8 mouse cellular contexts compared by ENCODE assay signal in the genomic region with DNA sequence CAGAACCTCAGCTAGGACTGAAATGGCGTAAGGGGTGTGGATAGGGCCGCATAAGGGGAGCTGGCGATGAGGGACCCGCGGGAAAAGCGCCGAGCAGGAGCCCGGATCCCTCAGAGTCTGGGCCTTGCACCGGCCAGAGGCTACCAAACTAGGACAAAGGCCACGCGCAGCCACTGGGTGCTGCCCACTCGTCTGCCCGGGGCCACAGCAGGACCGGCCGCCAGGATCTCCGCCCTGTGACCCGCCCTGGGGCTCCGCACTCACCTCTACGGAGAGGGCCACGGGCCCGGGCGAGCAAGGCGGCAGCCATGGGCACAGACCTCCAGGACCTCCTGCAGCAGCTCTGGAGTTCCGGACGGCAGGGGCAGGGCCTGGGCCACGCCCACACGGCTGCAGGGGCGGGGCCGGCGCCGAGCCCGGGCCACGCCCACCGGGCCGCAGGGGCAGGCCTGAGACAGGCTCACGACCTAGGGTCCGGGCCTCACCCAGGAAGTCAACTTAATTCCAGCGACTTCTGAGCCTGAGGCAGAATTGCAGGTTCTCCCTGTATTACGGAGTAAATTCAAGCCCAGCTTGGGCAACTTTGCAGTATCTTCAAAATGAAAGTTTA. TPM values are rescaled to one million over a fixed set of nuclear protein-coding genes. Genes with fewer than 3 reads are reported as not detected.
DNase-seq lines count a peak whose midpoint lies in the region; ATAC-seq and TF ChIP-seq lines count a peak whose summit lies in the region.

A gene (minus strand): TSS at position 386 of the 610 bp plus-strand sequence.

- H3K36me3 ChIP-seq in hindbrain, embryonic 11.5 days (ENCODE audit: control insufficient read depth, insufficient read depth, low read length) = no peaks in the 10 kb centered on the region; the same call in 1 of the 2 replicates
- H3K36me3 ChIP-seq in macrophage (ENCODE audit: inconsistent target) = no peaks in the 10 kb centered on the region; the same call in 1 of the 2 replicates

- in situ Hi-C loops in Patski (cut with MboI; ENCODE audit: low pct_unique_long_range_greater_than_20kb) = no loop called here

- CTCF ChIA-PET in Patski (lab: Charles Lee) = interaction anchor here (1.1 to 1.5 kb wide), 4 partner anchors 11 to 142 kb away, joined by 3 to 4 read pairs (median 4); no protein-coding TSS in a partner anchor

- H3K9me3 ChIP-seq in hindbrain, embryonic 11.5 days (ENCODE audit: control insufficient read depth, low read length) = no peaks in the 10 kb centered on the region

- DNase-seq in Patski (ENCODE audit: low read depth, low spot score) = no peak
- peak; percentile 72 for DNase-seq in cerebellum, adult 9-11 months
- DNase-seq in frontal cortex, adult 2 months (ENCODE audit: extremely low spot score in 1 of 2, low spot score in 1 of 2) = peak in 1 of 2 experiments; percentile 42
- DNase-seq in hindbrain, embryonic 11.5 days (ENCODE audit: low spot score) = peak; percentile 91
- peak; percentile 61 for DNase-seq in left cerebral cortex, adult 11 months (ENCODE audit: low spot score)
- peak; percentile 85 for DNase-seq in retina, postnatal 1 day
- DNase-seq in urinary bladder, postnatal 10 days (ENCODE audit: low spot score) = peak; percentile 33

- peak; percentile 66 for ATAC-seq in Patski
- ATAC-seq in hindbrain, embryonic 11.5 days (ENCODE audit: low FRiP score) = peak; percentile 92

- POLR2A ChIA-PET in Patski (lab: Charles Lee) = interaction anchor here (0.6 to 1.6 kb wide), 2 partner anchors 11 to 37 kb away, joined by 3 to 6 read pairs; no protein-coding TSS in a partner anchor

- WGBS in hindbrain, embryonic 11.5 days = under 1% methylated on average over 39 of the region's 39 CpGs
- under 1% methylated on average over 39 of the region's 39 CpGs for WGBS in macrophage (ENCODE audit: missing documents)

- H3K4me2 ChIP-seq in hindbrain, embryonic 11.5 days (replicated peaks; ENCODE audit: low read depth, low read length) = peak within 1 kb of the TSS; percentile 74

- peak within 1 kb of the TSS; percentile 27; the same call in 1 of the 2 replicates for H3K27ac ChIP-seq in hindbrain, embryonic 11.5 days (ENCODE audit: low read depth, low read length)
- no peak within 1 kb of the TSS for H3K27ac ChIP-seq in macrophage

- no peak for TF ChIP-seq CTCF in Patski (IDR thresholded peaks at IDR 0.05)

- no peaks in the 10 kb centered on the region for H3K27me3 ChIP-seq in Patski
- H3K27me3 ChIP-seq in hindbrain, embryonic 11.5 days (ENCODE audit: control insufficient read depth, insufficient read depth, low read length) = no peaks in the 10 kb centered on the region

- peak within 1 kb of the TSS; percentile 90 for H3K9ac ChIP-seq in hindbrain, embryonic 11.5 days (ENCODE audit: low read depth, low read length)

- H3K79me2 ChIP-seq in macrophage (ENCODE audit: inconsistent target) = peaks cover 14% of the 10 kb centered on the region; the same call in 1 of the 2 replicates

- peak within 1 kb of the TSS; percentile 75 for H3K4me3 ChIP-seq in hindbrain, embryonic 11.5 days (ENCODE audit: low read depth, low read length)
- H3K4me3 ChIP-seq in macrophage (ENCODE audit: inconsistent target) = peak within 1 kb of the TSS; percentile 75

- H3K4me1 ChIP-seq in hindbrain, embryonic 11.5 days (replicated peaks; ENCODE audit: control insufficient read depth, insufficient read depth, low read length) = no peaks in the 10 kb centered on the region

RNA-seq across cellular contexts. Expression of the gene that starts here (rescaled TPM):
- polyA plus RNA-seq in Patski (2021) = 141 TPM
- 13.1 and 14.9 TPM in 2 replicates for polyA plus RNA-seq in frontal cortex, adult 2 months (2012; rRNA removed)
- 22.9 and 30.8 TPM in 2 replicates for polyA plus RNA-seq in hindbrain, embryonic 11.5 days (2014; fragmentation: Nextera tagmentation; extraction: Ambion mirVana)
- total RNA-seq in macrophage (2018; cell fraction: chromatin; rRNA removed) = 10 to 100 TPM in 17 of 26 experiments, 1 to 10 TPM in 9; 2.1 to 33.3 (median 14.4) TPM
- total RNA-seq in macrophage (2018; cell fraction: cytosol; rRNA removed) = 10 to 100 TPM; 11.0 to 37.6 (median 22.1) TPM
- 10 to 100 TPM in 14 of 26 experiments, 1 to 10 TPM in 12; 5.3 to 26.7 (median 10.1) TPM for total RNA-seq in macrophage (2018; cell fraction: nucleus; rRNA removed)
- polyA plus RNA-seq in macrophage (2018) = 18.4 to 32.1 TPM (median 30.6 TPM) in 3 replicates
